Mouse (Mus musculus) heart, postnatal 25 days (tissue): Measurements from ENCODE around the gene Adar. TPM values are rescaled to one million over a fixed set of nuclear protein-coding genes. Genes with fewer than 3 reads are reported as not detected.

Source experiments
- DNase-seq: peaks from one replicate; pipeline ENCODE4 v3.0.0; 2022; ENCODE audit warnings: low spot score
- intact Hi-C: fragments of 180-260 bp; cut with DNase I; formaldehyde crosslinking; loops from one replicate; pipeline ENCODE4 v1.15.1; 2025
- total RNA-seq, 2 experiments: library from RNA; stranded (reverse); gene quantifications; 2 replicates each; pipeline ENCODE4 v1.2.3; 2021

The Adar gene
- 10 to 100 TPM; 10.8 to 12.2 TPM for total RNA-seq

- intact Hi-C loops: loop anchor here (5.0 to 10.0 kb wide), 2 partner anchors 58 to 140 kb away; partner anchors contain the start of gene Ube2q1
- no peak for DNase-seq
Measured at GRCm38 (mm10) chr3:89714359-89715206, at the start of gene Adar. Gene Adar (plus strand): TSS chr3:89715022.

- intact Hi-C loops: no loop called here
- DNase-seq: no peak
Measured at GRCm38 (mm10) chr3:89667131-89667530, 47.7 kb upstream of the Adar start.

- intact Hi-C loops: no loop called here
- no peak for DNase-seq
Measured at GRCm38 (mm10) chr3:89671334-89671733, 43.5 kb upstream of the Adar start.

- no peak for DNase-seq
- intact Hi-C loops: no loop called here
Measured at GRCm38 (mm10) chr3:89672573-89673317, 42.1 kb upstream of the Adar start.

- no peak for DNase-seq
- intact Hi-C loops: no loop called here
Measured at GRCm38 (mm10) chr3:89677617-89678016, 37.2 kb upstream of the Adar start.

- DNase-seq: no peak
- intact Hi-C loops: loop anchor here (5.0 to 10.0 kb wide), 3 partner anchors 114 to 351 kb away; partner anchors contain the start of gene Efna4
Measured at GRCm38 (mm10) chr3:89686031-89686430, 28.8 kb upstream of the Adar start.

- DNase-seq: peak; percentile 45
- intact Hi-C loops: loop anchor here (2.0 to 10.0 kb wide), 4 partner anchors 117 to 354 kb away; partner anchors contain the start of gene Efna4
Measured at GRCm38 (mm10) chr3:89688694-89689581, 25.9 kb upstream of the Adar start.

GRCm38 (mm10) chr3:89691776-89692175 lies 23.0 kb upstream of the Adar start:
- no peak for DNase-seq
- intact Hi-C loops: no loop called here

- intact Hi-C loops: no loop called here
- DNase-seq: no peak
Measured at GRCm38 (mm10) chr3:89696152-89696821, 18.5 kb upstream of the Adar start.

- no peak for DNase-seq
- intact Hi-C loops: no loop called here
Measured at GRCm38 (mm10) chr3:89698958-89699357, 15.9 kb upstream of the Adar start.

GRCm38 (mm10) chr3:89700461-89700860 lies 14.4 kb upstream of the Adar start:
- no peak for DNase-seq
- intact Hi-C loops: no loop called here

GRCm38 (mm10) chr3:89703596-89703995 lies 11.2 kb upstream of the Adar start:
- DNase-seq: no peak
- intact Hi-C loops: no loop called here

- no peak for DNase-seq
- intact Hi-C loops: no loop called here
Measured at GRCm38 (mm10) chr3:89704064-89704463, 10.8 kb upstream of the Adar start.

GRCm38 (mm10) chr3:89715207-89715966 lies 565 bp downstream of the Adar start:
- DNase-seq: peak; percentile 19
- intact Hi-C loops: loop anchor here (5.0 to 10.0 kb wide), 2 partner anchors 57 to 139 kb away; partner anchors contain the start of gene Ube2q1

- DNase-seq: no peak
- intact Hi-C loops: loop anchor here (5.0 to 10.0 kb wide), 2 partner anchors 56 to 139 kb away; partner anchors contain the start of gene Ube2q1
Measured at GRCm38 (mm10) chr3:89715967-89716256, 1.1 kb downstream of the Adar start.

GRCm38 (mm10) chr3:89722032-89722431 lies 7.2 kb downstream of the Adar start:
- intact Hi-C loops: no loop called here
- DNase-seq: no peak

- DNase-seq: no peak
- intact Hi-C loops: no loop called here
Measured at GRCm38 (mm10) chr3:89723400-89724084, 8.7 kb downstream of the Adar start.

GRCm38 (mm10) chr3:89727028-89727427 lies 12.2 kb downstream of the Adar start:
- no peak for DNase-seq
- intact Hi-C loops: no loop called here
